Mouse (Mus musculus): ENCODE data around the gene Ephb2.

The Ephb2 gene

DNA sequence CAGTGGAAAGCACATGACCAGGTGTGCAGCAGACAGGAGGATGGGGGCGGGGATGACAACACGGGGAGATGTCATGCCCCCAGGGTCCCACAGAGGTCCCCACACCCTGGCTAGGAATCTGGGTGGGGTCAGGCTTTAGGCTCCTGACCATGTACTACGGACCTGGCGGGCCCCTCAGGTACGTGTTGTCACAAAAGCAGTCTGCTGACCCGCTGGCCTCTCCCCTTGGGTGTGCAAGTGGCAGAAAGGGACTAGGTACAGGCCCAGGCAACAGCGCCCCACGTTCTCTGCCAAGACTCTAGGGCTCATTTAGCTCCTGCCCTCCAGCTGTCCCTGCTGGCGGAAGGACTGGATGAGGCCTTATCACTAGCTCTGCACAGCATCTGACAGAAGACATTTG, 105.3 kb downstream of the Ephb2 start:
- no peak for DNase-seq

DNA sequence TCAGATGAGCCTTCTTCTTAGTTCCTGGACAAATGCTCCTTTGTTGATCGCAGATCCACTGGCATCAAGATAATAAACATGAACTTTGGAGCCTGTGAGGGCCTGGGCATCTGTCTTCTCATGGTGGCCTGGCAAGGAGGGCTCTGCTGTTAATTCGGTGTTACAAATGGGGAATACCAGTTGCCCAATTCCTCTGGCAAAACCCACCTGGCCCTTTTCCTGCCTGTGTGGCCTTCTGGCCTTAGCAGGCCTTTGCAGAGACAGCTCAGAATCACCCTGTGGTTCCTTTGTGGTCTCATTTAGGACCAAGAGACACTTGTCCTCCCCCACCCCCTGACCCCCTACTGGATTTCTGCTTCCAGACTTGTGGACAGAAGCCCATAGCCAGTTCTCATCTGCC, 106.2 kb downstream of the Ephb2 start:
- DNase-seq, result no peak

DNA sequence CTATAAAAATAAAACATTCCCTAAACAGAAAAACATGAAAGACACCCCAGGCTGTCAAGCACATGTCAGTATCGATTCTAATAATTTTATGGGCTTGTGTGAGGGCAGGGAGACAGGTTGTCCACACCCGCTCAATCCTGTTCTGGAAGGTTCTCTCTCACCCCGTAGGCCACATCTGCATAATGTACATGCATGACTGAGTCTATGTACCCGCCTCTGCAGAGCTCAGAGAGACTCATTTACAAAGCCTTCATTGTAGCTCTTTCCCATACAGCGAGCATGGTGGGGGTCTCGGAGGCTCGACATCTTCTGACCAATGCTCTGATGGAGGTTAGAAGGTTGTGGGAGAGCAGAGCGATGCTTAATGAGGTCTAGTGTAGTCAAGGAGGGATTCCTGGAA, 108.8 kb downstream of the Ephb2 start:
- peak; percentile 52 for DNase-seq

DNA sequence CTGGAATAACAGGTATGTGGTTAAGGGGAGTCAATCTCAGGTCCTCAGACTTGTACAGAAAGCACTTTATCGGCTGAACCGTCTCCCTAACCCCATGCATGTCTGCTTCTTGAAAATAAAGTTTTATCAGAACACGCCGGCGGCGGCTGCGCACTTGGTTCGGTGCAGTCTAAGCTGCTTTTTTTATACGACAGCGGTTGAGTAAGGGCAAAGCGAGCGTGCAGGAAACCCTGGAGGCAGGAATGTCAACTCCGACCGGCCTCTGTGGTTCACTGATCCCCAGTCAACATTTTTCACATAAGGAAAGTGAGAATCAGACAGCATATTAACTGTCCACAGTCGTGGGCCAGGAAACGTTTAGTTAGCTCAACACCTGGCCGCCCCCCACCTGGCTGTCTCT, 111.1 kb downstream of the Ephb2 start:
- peak; percentile 87 for DNase-seq

DNA sequence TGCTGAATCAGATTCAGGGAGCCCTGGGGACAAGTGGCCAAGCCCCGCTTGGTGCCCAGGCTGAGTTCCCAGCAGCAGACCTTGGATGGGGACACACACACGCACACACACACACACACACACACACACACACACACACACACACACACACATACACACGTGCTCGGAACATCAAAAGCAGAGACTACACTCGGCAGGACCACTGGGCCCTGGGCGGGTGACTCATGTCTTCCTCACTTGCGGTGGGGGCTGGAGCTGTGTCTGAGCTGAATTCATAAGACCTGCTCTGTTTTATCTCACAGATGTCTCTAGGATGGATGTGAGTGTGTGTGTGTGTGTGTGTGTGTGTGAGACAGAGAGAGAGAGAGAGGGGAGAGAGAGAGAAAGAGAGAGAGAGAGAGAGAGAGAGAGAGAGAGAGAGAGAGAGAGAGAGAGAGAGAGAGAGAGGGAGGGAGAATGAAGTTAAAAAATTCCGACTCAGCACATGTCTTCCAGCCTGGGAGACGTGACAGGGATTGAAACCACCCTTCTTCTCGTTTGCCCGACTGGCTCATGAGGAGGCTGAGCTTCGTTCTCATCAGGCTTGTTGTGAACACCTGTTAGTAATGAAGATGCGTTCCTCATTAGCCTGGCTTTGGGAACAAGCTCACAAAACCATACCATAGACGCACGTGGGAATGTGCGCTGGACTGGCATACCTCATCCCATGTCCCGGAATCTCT, 113.3 kb downstream of the Ephb2 start:
- no peak for DNase-seq

DNA sequence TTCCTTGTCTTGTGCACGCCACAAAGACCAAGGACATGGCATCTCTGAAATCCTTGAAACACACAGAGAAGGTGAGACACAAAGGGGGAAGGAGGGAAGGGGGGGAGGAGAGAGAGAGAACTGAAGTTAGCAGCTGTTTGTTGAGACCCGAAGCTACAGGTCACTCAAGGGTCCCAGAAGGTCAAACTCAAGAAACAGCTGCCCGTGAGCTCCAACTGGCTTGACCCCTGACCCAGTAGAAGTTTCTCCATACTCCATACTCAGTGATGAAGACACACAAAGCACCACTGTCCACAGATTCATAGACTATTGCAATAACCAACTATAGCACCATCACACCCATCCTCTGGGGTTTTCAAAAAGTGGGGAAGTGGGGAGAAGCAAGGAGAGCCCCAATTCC, 113.9 kb downstream of the Ephb2 start:
- no peak for DNase-seq

DNA sequence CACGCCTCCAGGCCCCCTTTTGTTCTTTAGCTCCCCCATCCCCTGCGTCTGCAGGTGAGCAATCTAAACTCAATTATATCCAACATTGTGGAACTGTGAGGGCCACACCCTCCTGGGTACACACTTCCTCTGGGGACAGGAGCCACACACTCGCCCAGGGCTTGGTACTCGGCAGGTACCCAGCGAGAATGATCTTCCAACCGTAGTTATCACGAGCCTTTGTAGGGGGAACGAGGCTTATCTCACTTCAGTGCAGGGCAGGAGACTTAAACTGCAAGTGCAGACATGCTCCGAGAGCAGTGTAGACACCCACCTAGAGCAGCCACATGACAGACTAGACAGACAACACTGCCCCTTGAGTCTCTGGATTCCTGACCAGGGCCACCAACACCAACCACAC, 115.8 kb downstream of the Ephb2 start:
- DNase-seq, result no peak

DNA sequence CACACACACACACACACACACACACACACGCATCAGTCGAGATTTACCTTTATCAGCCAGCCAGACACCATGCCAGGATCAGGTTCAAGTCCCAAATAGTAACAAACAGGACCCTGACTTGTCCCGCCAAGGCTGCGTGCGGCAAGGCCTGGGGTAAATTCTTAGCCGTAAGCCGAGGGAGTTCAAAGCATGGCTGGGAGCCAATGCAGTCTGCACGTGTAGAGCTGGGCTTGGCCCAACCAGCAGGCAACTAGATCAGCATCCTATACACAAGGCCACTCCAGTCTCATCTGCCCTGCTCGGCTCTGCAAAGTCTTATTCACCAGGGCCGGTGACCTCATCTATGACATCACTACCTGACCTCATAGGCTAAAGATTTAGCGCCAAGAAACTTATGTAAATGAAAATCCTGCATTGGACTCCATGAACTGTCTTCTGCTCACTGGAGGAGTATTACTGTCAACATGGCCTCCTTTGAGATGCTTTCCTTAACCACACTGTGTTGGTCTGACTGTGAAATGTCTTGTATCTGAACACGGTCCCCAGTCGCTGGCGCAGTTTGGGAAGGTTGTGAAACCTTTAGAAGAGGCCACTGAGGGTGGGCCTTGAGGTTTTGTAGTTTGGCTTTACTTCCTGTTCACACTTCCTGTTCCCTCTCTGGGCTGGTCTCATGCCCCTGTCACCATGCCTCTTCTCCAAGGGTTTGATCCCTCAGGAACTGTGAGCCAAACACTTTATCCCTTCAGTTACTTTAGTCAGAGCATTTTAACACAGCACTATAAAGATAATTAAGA, 117.4 kb downstream of the Ephb2 start:
- DNase-seq, result no peak

DNA sequence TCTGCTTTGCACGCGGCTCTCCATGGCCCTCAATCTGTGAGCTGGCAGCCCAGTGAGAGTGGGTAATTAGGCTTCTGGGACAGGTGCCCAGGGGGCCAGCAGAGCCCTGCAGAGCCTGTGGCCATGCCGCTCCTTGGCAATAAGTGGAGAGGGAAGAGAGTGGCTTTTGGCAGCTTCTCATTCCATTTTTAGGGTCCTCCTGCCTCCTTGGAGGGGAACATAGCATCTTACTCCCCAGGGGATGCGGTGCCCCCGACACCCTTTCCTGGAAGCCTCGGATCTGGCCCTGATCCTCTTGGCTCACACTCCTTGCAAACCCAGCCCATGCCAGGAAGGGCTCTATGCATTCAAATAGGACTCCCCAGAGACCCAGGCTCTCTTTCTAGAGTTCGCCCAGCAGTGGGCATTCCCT, 119.2 kb downstream of the Ephb2 start:
- no peak for DNase-seq

DNA sequence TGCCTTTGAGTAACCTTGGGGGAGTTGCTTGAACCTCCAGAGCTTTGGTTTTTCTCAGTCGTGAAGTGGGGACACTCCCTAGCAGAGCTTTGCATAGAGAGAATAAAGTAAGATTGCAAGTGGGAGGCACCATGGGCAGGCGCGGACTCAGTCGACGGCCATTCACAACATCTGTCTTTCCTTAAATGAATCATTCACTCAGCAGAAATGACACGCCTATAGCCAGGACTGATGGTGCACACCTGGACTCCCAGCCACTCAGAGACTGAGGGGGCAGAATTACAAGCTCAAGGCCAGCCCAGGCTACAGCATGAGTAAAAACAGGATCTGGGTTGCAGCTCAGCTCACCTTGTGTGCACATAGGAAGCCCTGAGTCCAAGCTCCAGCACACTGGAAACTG, 121.3 kb downstream of the Ephb2 start:
- no peak for DNase-seq

DNA sequence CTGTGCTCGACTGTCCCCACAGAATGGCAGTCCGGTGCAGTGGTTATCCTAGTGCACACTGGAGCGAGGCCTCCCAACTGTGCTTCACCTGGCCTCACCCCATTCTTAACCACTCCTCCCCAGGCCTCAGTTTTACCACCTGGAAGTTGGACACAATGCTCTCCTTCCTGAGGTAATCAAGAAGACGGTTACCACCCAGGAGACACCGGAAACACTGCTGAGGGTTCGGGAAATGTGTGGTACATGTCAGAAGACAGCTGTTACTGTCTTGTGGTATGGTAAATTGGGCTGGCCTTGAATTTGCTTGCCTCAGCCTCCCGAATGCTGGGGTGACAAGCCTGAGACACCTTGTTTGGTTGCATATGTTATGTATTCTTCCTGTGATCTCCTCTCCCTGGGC, 121.9 kb downstream of the Ephb2 start:
- DNase-seq, result no peak

DNA sequence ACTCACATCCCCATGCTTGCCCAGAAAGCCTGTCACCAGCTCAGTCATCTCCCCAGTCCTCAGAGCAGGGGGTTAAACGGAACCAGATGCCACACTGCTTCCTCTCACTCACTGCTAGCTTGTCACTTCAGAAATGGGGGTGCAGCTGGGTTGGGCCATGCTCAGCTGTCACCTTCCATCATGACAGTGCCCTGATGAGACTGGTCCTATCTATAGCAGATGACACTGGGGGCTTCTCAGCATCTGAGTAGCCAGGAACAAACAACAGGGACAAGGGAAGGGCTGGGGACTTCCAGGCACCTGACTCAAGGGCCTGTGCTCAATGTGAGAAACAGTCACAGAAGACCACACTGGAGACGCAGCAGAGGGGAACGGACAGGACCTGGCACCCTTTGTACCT, 122.4 kb downstream of the Ephb2 start:
- no peak for DNase-seq

DNA sequence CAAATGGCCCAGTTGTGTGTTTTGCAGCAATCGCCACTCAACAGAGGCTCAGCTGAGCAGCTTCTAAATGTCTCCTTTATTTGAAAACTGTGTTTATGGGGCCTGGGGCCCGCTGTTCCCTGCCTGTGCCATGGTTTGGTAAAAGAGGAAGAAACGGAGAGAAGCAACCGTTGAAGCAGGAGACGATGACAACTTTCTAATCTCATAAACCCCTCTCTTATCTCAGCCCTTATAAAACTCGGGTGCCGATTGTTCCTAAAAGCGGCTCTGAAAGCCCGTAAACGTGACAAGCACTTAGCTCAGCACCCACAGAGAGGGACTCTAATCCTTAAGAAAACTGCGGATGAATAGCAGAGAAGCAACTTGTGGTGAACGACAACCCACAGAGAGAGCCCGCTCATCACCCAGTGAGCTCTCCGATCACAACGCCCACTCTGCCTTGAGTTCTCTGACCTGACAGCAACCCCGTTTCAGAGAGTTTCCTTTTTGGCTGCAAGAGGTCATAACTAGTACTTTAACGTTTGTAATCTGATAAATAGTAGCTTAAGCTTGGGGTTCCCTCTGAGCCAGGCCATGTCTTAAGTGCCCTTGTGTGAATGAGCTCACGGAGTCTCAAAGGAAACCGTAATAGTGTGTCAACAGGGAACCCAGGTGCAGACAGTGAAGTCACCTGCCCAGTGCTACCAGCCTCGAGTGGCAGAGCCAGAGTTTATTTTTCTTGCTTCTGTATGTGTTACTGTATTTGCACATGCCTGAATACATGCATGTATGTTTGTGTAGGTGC, 123.6 kb downstream of the Ephb2 start:
- DNase-seq, result no peak

DNA sequence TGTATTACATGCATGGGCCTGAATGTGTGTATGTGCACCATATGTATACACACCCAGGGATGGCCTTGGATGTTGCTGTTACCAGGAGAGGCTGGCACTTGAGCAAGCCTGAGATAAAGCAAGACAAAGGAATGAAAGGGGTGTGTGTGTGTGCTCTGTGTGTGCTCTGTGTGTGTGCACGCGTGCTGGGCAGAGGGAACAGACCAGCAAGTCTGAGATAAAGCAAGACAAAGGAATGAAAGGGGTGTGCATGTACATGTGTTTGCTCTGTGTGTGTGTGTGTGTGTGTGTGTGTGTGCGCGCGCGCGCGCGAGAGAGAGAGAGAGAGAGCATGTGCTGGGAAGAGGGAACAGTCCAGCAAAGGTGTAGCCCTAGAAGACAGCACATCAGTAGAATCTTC, 125.4 kb downstream of the Ephb2 start:
- no peak for DNase-seq

DNA sequence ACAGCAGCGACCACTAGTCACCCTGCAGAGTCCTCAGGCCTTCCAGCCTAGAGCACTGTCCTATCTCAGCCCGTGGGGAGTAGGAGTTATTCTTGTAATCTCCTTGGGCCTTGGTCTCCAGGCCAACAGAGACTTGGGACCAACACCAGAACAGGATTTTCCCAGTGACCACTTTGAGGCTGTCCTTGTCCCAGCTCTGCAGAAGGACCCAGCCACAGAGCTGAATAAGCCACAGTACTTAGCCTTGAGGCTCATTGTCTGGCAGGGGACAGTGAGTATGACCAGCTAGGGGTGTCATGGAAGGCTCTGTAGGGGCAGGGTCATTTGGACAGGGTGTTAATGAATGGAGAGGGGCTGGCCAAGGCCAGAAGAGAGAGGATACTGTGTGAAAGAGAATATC, 126.8 kb downstream of the Ephb2 start:
- DNase-seq, result no peak

DNA sequence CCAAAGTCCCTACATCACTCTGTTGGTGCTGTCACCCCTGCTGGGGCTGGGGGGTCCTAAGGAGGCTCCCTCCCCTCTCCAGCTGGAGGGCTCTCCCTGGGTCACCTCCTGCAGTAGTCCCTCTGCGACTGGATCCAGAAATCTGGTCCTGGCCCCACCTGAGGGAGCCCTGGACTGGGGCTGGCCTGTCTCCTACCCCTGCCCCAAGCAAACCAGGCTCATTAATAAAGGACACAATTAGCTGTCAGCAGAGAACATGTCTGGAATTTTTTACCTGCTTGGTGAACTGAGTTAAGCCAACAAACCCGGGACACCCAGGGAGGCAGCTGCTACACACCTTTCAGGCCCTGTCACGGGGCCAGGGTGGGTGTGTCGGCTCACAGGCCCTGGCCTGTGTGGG, 129.1 kb downstream of the Ephb2 start:
- peak; percentile 57 for DNase-seq

DNA sequence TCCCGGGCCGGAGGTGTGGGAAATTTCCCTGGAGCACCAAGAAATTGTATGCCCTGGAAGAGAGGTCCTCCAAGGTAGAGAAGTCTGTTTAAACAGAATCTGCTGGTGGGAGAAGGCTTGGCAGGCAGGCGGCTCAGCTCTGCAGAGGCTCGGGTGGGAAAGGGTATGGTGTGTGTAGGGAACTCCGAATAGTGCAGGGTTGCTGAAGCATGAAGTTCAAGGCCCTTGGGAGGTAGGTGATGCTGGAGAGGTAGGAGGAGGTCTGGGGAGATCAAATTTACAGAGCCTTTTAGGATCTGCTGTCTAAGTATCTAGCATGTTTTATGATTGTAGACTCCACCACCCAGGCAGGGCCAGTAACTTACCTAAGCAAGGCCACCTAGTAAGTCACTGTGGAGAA, 130.7 kb downstream of the Ephb2 start:
- DNase-seq, result peak; percentile 42

DNA sequence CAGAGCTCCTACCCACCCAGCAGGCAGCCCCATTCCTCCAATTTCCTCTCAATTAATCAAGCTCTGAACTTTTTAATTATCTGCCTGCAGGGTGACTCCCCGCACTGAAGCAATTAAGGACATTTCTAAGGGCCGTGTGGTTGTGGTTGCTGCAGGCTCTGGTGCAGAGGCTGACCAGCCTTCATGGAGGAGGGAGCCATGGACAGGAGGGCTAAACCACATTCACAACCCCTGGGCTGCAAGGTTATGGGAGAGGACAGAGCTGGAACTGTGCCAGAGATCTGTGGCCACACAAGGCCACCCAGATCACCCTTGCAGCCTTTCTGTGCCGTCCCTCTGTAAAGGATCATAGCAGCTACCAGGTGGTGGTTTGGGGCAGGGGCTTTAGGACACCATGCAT, 131.2 kb downstream of the Ephb2 start:
- DNase-seq, result peak; percentile 40

DNA sequence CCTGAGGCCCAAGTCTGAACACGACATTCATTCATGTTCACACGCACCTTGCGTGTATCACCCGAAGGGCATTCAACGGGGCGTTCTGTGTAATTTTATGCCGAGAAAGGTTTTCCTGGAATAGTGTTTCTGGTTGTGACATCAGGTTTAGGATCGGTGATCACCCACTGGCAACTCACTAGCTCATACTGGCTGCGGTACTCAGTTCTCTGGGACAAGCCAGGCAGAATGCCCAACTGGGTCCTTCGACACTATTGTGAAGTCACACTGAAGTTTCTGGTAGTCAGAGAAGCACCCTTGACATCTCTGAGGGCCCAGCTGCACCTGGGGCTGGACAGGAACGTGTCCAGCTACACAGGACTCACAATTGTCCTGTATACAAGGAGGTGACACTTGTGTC, 132.4 kb downstream of the Ephb2 start:
- DNase-seq, result no peak

DNA sequence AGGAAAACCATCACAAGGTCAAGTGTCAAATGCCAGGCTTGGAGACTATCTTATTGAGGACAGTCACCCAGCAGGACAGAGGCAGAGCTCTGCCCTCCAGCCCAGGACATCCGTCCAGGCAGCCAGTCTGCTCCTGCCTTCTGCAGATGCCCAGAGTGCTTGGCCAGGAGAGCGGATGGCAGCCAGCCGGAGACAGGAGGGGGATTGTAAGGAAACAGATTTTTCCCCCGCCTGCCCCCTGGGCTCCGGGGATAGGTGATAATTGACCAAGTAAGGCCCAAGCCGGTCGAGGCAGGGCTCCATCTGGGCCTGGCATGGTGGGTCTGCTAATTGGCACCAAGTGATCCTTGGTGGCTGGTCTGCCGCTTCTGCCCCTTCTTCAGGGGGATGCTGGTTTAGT, 133.3 kb downstream of the Ephb2 start:
- no peak for DNase-seq

DNA sequence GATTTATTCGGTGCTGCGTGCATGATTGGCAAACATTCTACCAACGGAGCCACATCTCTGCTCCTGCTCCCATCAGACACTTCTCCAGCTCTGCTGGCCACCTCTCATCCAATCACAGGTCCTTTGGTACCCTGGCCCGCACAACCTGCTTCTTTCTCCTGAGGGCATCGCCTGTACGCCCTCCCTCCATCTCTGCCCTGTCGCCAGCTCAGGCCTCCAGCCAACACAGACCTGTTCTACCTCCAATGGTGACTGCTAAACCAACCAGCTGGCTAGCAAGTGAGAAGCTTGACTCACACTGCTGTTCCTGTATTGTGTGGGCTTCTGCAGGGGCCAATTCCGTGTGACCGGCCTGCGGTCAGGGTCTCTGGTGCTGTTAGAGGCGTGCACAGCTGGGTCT, 134.6 kb downstream of the Ephb2 start:
- no peak for DNase-seq

DNA sequence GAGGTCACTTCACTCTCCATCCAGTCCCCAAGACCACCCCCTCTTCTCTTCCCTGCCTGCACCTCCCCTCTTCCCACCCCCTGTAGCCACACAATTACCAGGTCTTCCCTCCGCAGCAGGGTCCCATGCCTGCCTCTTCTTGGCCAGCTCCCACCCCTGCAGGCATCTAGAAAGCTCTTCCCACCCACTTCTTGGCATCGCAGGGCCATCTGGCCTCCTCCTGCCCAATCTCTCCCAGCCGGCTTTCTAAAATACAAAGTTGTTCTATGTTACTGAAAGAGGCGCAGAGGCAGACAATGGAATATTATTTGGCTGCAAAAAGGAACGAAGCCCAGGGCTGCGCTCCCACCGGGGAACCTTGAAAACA, 136.7 kb downstream of the Ephb2 start:
- DNase-seq, result no peak

DNA sequence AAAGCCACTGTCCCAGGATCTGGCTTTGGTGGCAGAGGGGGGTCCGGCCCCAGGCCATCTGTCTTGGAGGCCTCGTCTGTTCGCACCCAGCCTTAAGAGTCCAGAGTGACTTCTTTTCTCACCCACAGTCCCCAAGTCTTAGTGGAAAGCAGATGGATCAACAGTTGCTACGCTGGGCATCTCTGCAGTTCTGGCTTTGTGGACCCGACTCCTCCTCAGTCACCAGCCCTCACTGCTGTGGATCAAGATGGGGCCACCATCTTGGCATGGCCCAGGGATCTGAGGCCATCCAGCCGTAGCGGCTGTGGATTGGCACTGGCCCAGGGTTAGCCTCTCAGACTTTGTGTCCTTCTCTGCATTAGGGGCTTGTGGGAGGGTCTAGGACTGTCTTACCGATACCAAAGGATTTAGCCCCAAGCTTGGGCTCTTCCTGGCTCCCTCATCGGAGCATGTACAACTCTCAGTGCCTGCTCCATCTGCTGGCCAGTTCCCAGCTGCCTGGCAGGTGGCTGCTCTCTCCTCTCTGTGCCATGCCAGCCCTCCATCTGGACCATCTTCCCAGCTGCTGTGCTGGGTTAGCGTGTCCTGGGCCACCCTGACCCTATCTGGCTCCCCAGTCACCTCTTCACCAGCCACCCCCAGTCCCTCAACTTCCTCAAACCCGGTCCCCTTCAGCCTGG, 137.2 kb downstream of the Ephb2 start:
- DNase-seq, result no peak
